ENCODE assay signal across 8 mouse cellular contexts in the genomic region with DNA sequence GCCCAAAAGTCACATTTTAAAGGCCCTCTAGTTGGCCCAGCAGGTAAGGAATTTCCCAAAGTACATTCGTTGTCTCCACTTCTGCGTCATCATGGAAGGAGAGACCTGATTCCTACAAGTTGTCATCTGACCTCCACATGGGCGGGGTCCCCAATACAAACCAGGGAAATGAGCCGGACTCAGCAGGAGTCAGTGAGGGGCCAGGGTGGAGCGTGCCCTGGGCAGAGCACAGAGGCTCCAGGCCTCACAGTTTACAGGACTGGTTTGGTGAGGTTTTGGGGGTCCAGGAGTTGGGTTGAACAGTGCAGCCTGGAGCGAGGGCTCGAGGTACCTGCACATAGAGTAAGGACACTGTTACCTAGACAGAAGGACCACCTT. TPM values are rescaled to one million over a fixed set of nuclear protein-coding genes. Genes with fewer than 3 reads are reported as not detected.
DNase-seq lines count a peak whose midpoint lies in the region; ATAC-seq and TF ChIP-seq lines count a peak whose summit lies in the region.

No protein-coding gene starts in this region.

- no peak for ATAC-seq in kidney, embryonic 16.5 days (ENCODE audit: low FRiP score, low TSS enrichment)
- ATAC-seq in hindbrain, postnatal 0 days, result no peak
- no peak for ATAC-seq in neural tube, embryonic 13.5 days (ENCODE audit: low read depth)

- H3K36me3 ChIP-seq in kidney, embryonic 16.5 days (ENCODE audit: insufficient read depth, low read length), result no peaks in the 10 kb centered on the region
- no peaks in the 10 kb centered on the region for H3K36me3 ChIP-seq in hindbrain, postnatal 0 days (ENCODE audit: insufficient read depth, low read length)
- H3K36me3 ChIP-seq in neural tube, embryonic 13.5 days, result no peaks in the 10 kb centered on the region

- H3K9me3 ChIP-seq in kidney, embryonic 16.5 days (ENCODE audit: low read length), result no peaks in the 10 kb centered on the region
- no peaks in the 10 kb centered on the region for H3K9me3 ChIP-seq in hindbrain, postnatal 0 days (ENCODE audit: low read length)
- no peaks in the 10 kb centered on the region for H3K9me3 ChIP-seq in neural tube, embryonic 13.5 days

- H3K4me2 ChIP-seq in kidney, embryonic 16.5 days (replicated peaks; ENCODE audit: low read depth, low read length), result no peak overlapping the region
- H3K4me2 ChIP-seq in hindbrain, postnatal 0 days (ENCODE audit: low read depth, low read length), result no peak overlapping the region
- no peak overlapping the region for H3K4me2 ChIP-seq in neural tube, embryonic 13.5 days

- no peaks in the 10 kb centered on the region for H3K27me3 ChIP-seq in kidney, embryonic 16.5 days (ENCODE audit: insufficient read depth, low read length)
- no peaks in the 10 kb centered on the region for H3K27me3 ChIP-seq in hindbrain, postnatal 0 days (ENCODE audit: insufficient read depth, low read length)
- no peaks in the 10 kb centered on the region for H3K27me3 ChIP-seq in neural tube, embryonic 13.5 days

- H3K4me1 ChIP-seq in kidney, embryonic 16.5 days (ENCODE audit: insufficient read depth, low read length), result peaks cover 74% of the 10 kb centered on the region
- peaks cover 37% of the 10 kb centered on the region for H3K4me1 ChIP-seq in hindbrain, postnatal 0 days (ENCODE audit: insufficient read depth, low read length)
- H3K4me1 ChIP-seq in neural tube, embryonic 13.5 days (replicated peaks), result peaks cover 71% of the 10 kb centered on the region

- no peak overlapping the region for H3K4me3 ChIP-seq in kidney, embryonic 16.5 days (ENCODE audit: low read length)
- H3K4me3 ChIP-seq in hindbrain, postnatal 0 days (ENCODE audit: low read length), result no peak overlapping the region
- H3K4me3 ChIP-seq in neural tube, embryonic 13.5 days, result no peak overlapping the region

- TF ChIP-seq CTCF in hindbrain, postnatal 0 days (IDR thresholded peaks at IDR 0.05; ENCODE audit: low read depth), result no peak

- WGBS in kidney, embryonic 16.5 days, result 50% methylated on average over 7 of the region's 7 CpGs
- whole genome bisulfite sequencing in hindbrain, postnatal 0 days, result 58% methylated on average over 7 of the region's 7 CpGs
- WGBS in neural tube, embryonic 13.5 days, result 57% methylated on average over 7 of the region's 7 CpGs

- H3K9ac ChIP-seq in kidney, embryonic 16.5 days (replicated peaks; ENCODE audit: low read length), result 0 out of 2 replicates have a peak overlapping the region, but pooled peaks have one; percentile 25
- H3K9ac ChIP-seq in hindbrain, postnatal 0 days (replicated peaks; ENCODE audit: low read length), result no peak overlapping the region
- H3K9ac ChIP-seq in neural tube, embryonic 13.5 days, result no peak overlapping the region

- no peak for DNase-seq in kidney, postnatal 10 days
- DNase-seq in embryo, embryonic 9.5 days (ENCODE audit: extremely low spot score), result peak; percentile 36
- DNase-seq in hindbrain, postnatal 0 days (ENCODE audit: low spot score), result no peak
- DNase-seq in urinary bladder, adult 2 months (ENCODE audit: low spot score), result no peak
- DNase-seq in cerebellum, adult 11-12 months, result no peak
- no peak for DNase-seq in layer of hippocampus, postnatal 14 days (ENCODE audit: low spot score in 2 of 2)

- H3K27ac ChIP-seq in kidney, embryonic 16.5 days (ENCODE audit: low read length), result peak overlapping the region; percentile 89
- H3K27ac ChIP-seq in hindbrain, postnatal 0 days, result peak overlapping the region; percentile 91; the same call in 1 of the 2 replicates
- H3K27ac ChIP-seq in neural tube, embryonic 13.5 days (replicated peaks), result peak overlapping the region; percentile 94

RNA-seq across cellular contexts. Expression of a gene that starts 38.5 kb away (rescaled TPM):
- polyA plus RNA-seq in kidney, embryonic 16.5 days (2015; fragmentation: Nextera tagmentation; extraction: Ambion mirVana), result 82.9 and 85.3 TPM in 2 replicates
- 84.1 and 96.6 TPM in 2 replicates for total RNA-seq in hindbrain, postnatal 0 days (2014; rRNA removed)
- 73.3 and 76.2 TPM in 2 replicates for polyA plus RNA-seq in hindbrain, postnatal 0 days (2015; fragmentation: Nextera tagmentation; extraction: Ambion mirVana)
- polyA plus RNA-seq in neural tube, embryonic 13.5 days (2015; fragmentation: Nextera tagmentation; extraction: Ambion mirVana), result 66.7 and 69.8 TPM in 2 replicates
- polyA plus RNA-seq in urinary bladder, adult 2 months (2012; rRNA removed), result 104 and 123 TPM in 2 replicates
- 10 to 100 TPM; 73.6 to 75.1 TPM for total RNA-seq in layer of hippocampus, postnatal 14 days (2021)
